Mouse (Mus musculus) 416B (cell line): Measurements from ENCODE around the gene Sh3gl1.

Experiments used
- DNase-seq: peaks from one replicate; pipeline ENCODE4 v3.0.0; 2011; ENCODE audit warnings: low read depth

Gene Sh3gl1

GRCm38 (mm10) chr17:55996007-55996406 lies 40.4 kb downstream of the Sh3gl1 start:
- DNase-seq = no peak

- DNase-seq = no peak
Measured at GRCm38 (mm10) chr17:55990278-55990898, 46.0 kb downstream of the Sh3gl1 start.

GRCm38 (mm10) chr17:55986030-55986961 lies 50.1 kb downstream of the Sh3gl1 start, which contains the start of gene Fsd1:
Gene Fsd1 (plus strand): TSS chr17:55986509.
- no peak for DNase-seq

DNA sequence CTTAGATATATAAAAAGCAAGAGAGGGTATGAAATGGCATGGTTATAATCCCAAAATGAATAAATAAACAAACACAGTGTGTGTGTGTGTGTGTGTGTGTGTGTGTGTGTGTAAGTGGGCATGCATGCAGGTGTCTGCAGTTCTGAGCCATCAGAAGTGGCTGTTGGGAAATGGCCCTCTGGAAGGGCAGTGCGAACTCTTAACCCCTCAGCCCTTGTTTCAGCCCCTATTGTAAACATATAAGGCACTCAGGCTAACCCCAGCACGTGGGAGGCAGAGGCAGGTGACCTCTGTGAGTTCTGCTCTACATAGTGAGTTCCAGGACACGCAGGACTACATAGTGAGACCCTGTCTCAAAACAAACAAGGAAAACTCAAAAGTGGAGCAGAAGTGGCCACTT lies 59.1 kb downstream of the Sh3gl1 start:
- DNase-seq = no peak

GRCm38 (mm10) chr17:55976255-55976862 lies 60.1 kb downstream of the Sh3gl1 start:
- DNase-seq = peak; percentile 84

DNA sequence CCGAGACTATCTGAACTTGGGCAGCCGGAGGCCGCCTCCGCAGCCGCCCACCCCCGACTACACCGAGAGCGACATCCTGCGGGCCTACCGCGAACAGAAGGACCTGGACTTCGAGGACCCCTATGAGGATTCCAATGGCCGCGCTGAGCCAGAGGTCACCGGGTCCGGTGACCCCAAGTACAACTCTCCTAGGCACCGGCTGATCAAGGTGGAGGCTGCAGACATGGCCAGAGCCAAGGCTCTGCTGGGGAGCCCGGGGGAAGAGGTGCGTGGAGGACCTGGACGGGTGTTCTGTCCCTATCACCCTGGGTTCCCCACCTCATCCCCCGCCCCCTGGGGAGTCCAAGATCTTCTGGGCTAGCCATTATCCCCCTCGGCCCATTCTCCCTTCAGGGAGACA lies 65.0 kb downstream of the Sh3gl1 start:
- DNase-seq = no peak

DNA sequence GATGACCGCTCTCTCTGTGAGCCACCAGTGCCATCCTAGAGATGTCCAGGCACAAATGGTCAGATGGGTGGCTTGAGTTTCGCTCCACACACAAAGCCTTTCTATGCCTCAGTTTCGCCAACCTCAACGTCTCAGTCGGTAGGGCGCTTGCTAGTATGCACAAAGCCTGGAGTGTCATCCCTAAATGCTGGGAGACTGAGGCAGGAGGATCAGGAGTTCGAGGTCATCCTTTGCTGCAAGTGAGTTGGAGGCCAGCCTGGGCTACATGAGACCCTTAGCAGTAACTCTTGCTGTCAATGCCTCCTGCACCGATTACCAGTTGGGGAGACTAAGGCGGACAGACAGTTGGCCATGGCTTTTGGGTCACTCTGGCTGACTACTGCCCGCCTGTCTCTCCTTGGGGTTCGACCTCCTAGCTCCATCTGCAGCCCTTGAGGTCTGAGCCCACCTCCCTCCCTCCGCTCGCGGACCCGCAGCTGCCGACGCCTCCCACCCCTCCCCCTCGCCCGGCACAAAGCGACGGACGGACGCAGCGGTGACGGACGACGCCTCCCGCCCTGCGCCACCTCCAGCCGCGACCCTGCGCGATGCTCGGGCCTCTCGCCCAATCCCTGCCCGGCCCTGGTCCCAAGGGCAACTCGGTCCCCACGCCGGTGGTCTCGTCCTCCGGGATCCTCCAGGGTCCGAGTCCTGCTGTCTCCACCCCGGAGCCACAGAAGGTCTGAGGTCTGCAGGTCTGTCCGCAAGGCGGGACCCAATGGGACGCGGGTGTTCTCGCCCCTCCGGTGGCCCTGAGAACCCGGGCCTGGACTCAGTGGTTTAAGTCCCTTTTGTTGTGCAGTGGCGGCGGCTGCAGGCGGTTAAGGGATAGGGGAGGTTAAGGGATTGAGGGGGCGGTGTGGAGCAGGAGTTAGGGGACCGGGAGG lies 66.2 kb downstream of the Sh3gl1 start, which contains the start of gene Shd:
Gene Shd, plus strand, starts transcription at position 502 of the 926 bp plus-strand sequence.
- DNase-seq = no peak

GRCm38 (mm10) chr17:55969560-55969959 lies 66.9 kb downstream of the Sh3gl1 start:
- no peak for DNase-seq

GRCm38 (mm10) chr17:55968210-55968609 lies 68.2 kb downstream of the Sh3gl1 start:
- DNase-seq = no peak

- DNase-seq = no peak
Measured at GRCm38 (mm10) chr17:55967186-55967585, 69.2 kb downstream of the Sh3gl1 start.
